Mouse (Mus musculus) midbrain, postnatal 0 days (tissue): Measurements from ENCODE around the gene Psma6. TPM values are rescaled to one million over a fixed set of nuclear protein-coding genes. Genes with fewer than 3 reads are reported as not detected.

Experiments used
- ATAC-seq: fragments of 200-750 bp; cut with Nextera tagmentation; 2 replicates; pipeline ENCODE4 v1.8.0; 2017; ENCODE audit warnings: moderate number of reproducible peaks, mild to moderate bottlenecking, moderate TSS enrichment, moderate library complexity; ENCODE audit not compliant: low FRiP score
- DNase-seq: peaks from one replicate; pipeline ENCODE4 v3.0.0-alpha.2; 2015; ENCODE audit warnings: low spot score
- H3K27ac ChIP-seq: fragments of 300-500 bp; sonication (generic); 2 replicates; pipeline ENCODE4 v1.5.1; 2014; ENCODE audit warnings: low read depth, mild to moderate bottlenecking, low read length, mixed read lengths
- H3K27me3 ChIP-seq: fragments of 300-500 bp; sonication (generic); 2 replicates; pipeline ENCODE4 v1.6.1; 2014; ENCODE audit warnings: low read length, control low read depth, mixed read lengths; ENCODE audit not compliant: insufficient read depth
- H3K36me3 ChIP-seq: fragments of 300-500 bp; sonication (generic); 2 replicates; pipeline ENCODE4 v1.6.1; 2014; ENCODE audit warnings: low read length, control low read depth, mixed read lengths; ENCODE audit not compliant: insufficient read depth
- H3K4me1 ChIP-seq: fragments of 300-500 bp; sonication (generic); 2 replicates; pipeline ENCODE4 v1.6.1; 2014; ENCODE audit warnings: mild to moderate bottlenecking, control low read depth, antibody characterized with exemption, low read length, mixed read lengths; ENCODE audit not compliant: insufficient read depth
- H3K4me2 ChIP-seq: fragments of 300-500 bp; sonication (generic); 2 replicates; pipeline ENCODE4 v1.6.1; 2014; ENCODE audit warnings: low read depth, mild to moderate bottlenecking, low read length, mixed read lengths; ENCODE audit not compliant: poor library complexity, severe bottlenecking
- H3K4me3 ChIP-seq: fragments of 300-500 bp; sonication (generic); 2 replicates; pipeline ENCODE4 v1.5.1; 2014; ENCODE audit warnings: low read depth, mild to moderate bottlenecking, low read length, moderate library complexity
- H3K9ac ChIP-seq: fragments of 300-500 bp; sonication (generic); replicated peaks from 2 replicates; pipeline ENCODE4 v1.6.1; 2014; ENCODE audit warnings: mild to moderate bottlenecking, low read length, moderate library complexity, mixed read lengths; ENCODE audit not compliant: poor library complexity, severe bottlenecking
- H3K9me3 ChIP-seq: fragments of 300-500 bp; sonication (generic); 2 replicates; pipeline ENCODE4 v1.6.1; 2016; ENCODE audit warnings: low read length, control low read depth
- CTCF ChIP-seq: IDR thresholded peaks from 2 replicates; pipeline ENCODE4 v1.5.1; 2016; ENCODE audit warnings: antibody characterized with exemption, mild to moderate bottlenecking
- WGBS: fragments of 180-500 bp; shearing (Covaris S2); extraction: QIAGEN DNeasy Blood & Tissue Kit; methylation state at CpG from one replicate; pipeline ENCODE4 v1.1.7; 2014; 5-methylcytosine and 5-hydroxymethylcytosine counted together
- polyA plus RNA-seq: library from polyadenylated mRNA; unstranded; fragments of >200 nt; fragmentation: Nextera tagmentation; extraction: Ambion mirVana; gene quantifications from 2 replicates; pipeline ENCODE4 v1.2.1, GENCODE M21; 2015
- total RNA-seq: library from RNA; depleted of rRNA; stranded (reverse); fragments of >200 nt; gene quantifications from 2 replicates; pipeline ENCODE4 v1.2.3, GENCODE M21; 2014; rRNA removed

The Psma6 gene
- total and polyA plus RNA-seq, 2 experiments from 2014 or later = 91.1 to 422 TPM

- no peak overlapping the region for H3K4me3 ChIP-seq
- DNase-seq = no peak
- no peak overlapping the region for H3K4me2 ChIP-seq
- no peak for ATAC-seq
- no peaks in the 10 kb centered on the region for H3K36me3 ChIP-seq
- WGBS = 76% methylated on average over 17 of the region's 17 CpGs
- H3K4me1 ChIP-seq = peaks cover 19% of the 10 kb centered on the region; the same call in 1 of the 2 replicates
- no peaks in the 10 kb centered on the region for H3K9me3 ChIP-seq
- no peak overlapping the region for H3K27ac ChIP-seq
- H3K9ac ChIP-seq = no peak overlapping the region
- TF ChIP-seq CTCF = no peak
- H3K27me3 ChIP-seq = no peaks in the 10 kb centered on the region
These were observed 81.5 kb downstream of the Psma6 start for GRCm38 (mm10) chr12:55465401-55465983.

GRCm38 (mm10) chr12:55466088-55466701, 82.2 kb downstream of the Psma6 start:
- Histone ChIP-seq H3K4me1 (peaks cover 19% of the 10 kb centered on the region; the same call in 1 of the 2 replicates), H3K27me3 (no peaks in the 10 kb centered on the region), H3K27ac (no peak overlapping the region), H3K9me3 (no peaks in the 10 kb centered on the region), H3K4me3 (no peak overlapping the region), H3K4me2 (no peak overlapping the region), H3K36me3 (no peaks in the 10 kb centered on the region), H3K9ac (no peak overlapping the region)
- no peak for ATAC-seq
- no peak for TF ChIP-seq CTCF
- DNase-seq = peak; percentile 60
- 36% methylated on average over 7 of the region's 7 CpGs for WGBS

GRCm38 (mm10) chr12:55466816-55467215, 82.8 kb downstream of the Psma6 start:
- H3K9me3 ChIP-seq = no peaks in the 10 kb centered on the region
- H3K27ac ChIP-seq = no peak overlapping the region; the same call in 1 of the 2 replicates
- ATAC-seq = no peak
- H3K4me1 ChIP-seq = peaks cover 19% of the 10 kb centered on the region; the same call in 1 of the 2 replicates
- TF ChIP-seq CTCF = no peak
- H3K4me2 ChIP-seq = no peak overlapping the region
- H3K9ac ChIP-seq = no peak overlapping the region
- H3K36me3 ChIP-seq = no peaks in the 10 kb centered on the region
- no peak overlapping the region for H3K4me3 ChIP-seq
- no peak for DNase-seq
- WGBS = 58% methylated on average over 5 of the region's 5 CpGs
- no peaks in the 10 kb centered on the region for H3K27me3 ChIP-seq

- TF ChIP-seq CTCF = no peak
- WGBS = 49% methylated on average over 10 of the region's 10 CpGs
These were observed 83.5 kb downstream of the Psma6 start for GRCm38 (mm10) chr12:55467331-55468180.

More at GRCm38 (mm10) chr12:55467331-55468180, 83.5 kb downstream of the Psma6 start:
- H3K4me1 ChIP-seq = peaks cover 19% of the 10 kb centered on the region; the same call in 1 of the 2 replicates
- no peaks in the 10 kb centered on the region for H3K36me3 ChIP-seq
- no peak overlapping the region for H3K9ac ChIP-seq
- no peaks in the 10 kb centered on the region for H3K27me3 ChIP-seq
- DNase-seq = no peak
- H3K4me2 ChIP-seq = no peak overlapping the region
- ATAC-seq = no peak
- H3K27ac ChIP-seq = no peak overlapping the region
- no peak overlapping the region for H3K4me3 ChIP-seq
- no peaks in the 10 kb centered on the region for H3K9me3 ChIP-seq

Other genes starting within 250 kb of the Psma6 start
- gene Srp54b, start 229.1 kb upstream of the Psma6 start, total RNA-seq = 71.1 and 101 TPM in 2 replicates
- gene Srp54b, start 229.1 kb upstream of the Psma6 start, polyA plus RNA-seq = 59.6 and 71.0 TPM in 2 replicates
- gene 1700047I17Rik2, start 184.6 kb upstream of the Psma6 start, total RNA-seq = not detected in 2 replicates
- not detected in 2 replicates for gene 1700047I17Rik2, start 184.6 kb upstream of the Psma6 start, polyA plus RNA-seq
- 44.4 and 55.6 TPM in 2 replicates for gene Srp54c, start 154.1 kb upstream of the Psma6 start, total RNA-seq
- gene Srp54c, start 154.1 kb upstream of the Psma6 start, polyA plus RNA-seq = 78.7 and 86.5 TPM in 2 replicates
- gene 1110008L16Rik, start 84.6 kb upstream of the Psma6 start, total RNA-seq = 6.5 and 9.6 TPM in 2 replicates
- 8.7 and 8.9 TPM in 2 replicates for gene 1110008L16Rik, start 84.6 kb upstream of the Psma6 start, polyA plus RNA-seq
- 9.0 and 14.3 TPM in 2 replicates for gene Ppp2r3c, start 81.2 kb upstream of the Psma6 start, total RNA-seq
- gene Ppp2r3c, start 81.2 kb upstream of the Psma6 start, polyA plus RNA-seq = 18.0 and 19.0 TPM in 2 replicates
- gene Nfkbia, start 108.4 kb downstream of the Psma6 start, total RNA-seq = 40.8 and 51.4 TPM in 2 replicates
- 74.6 and 77.3 TPM in 2 replicates for gene Nfkbia, start 108.4 kb downstream of the Psma6 start, polyA plus RNA-seq
- gene Aldoart2, start 181.0 kb downstream of the Psma6 start, total RNA-seq = 0.14 TPM in 1 of 2 replicates, not detected in the other
- 0.10 TPM in 1 of 2 replicates, not detected in the other for gene Aldoart2, start 181.0 kb downstream of the Psma6 start, polyA plus RNA-seq
- gene Insm2, start 215.2 kb downstream of the Psma6 start, total RNA-seq = 0.66 and 1.5 TPM in 2 replicates
- gene Insm2, start 215.2 kb downstream of the Psma6 start, polyA plus RNA-seq = 0.59 and 1.1 TPM in 2 replicates